Mouse (Mus musculus): ENCODE data around the gene Clta. TPM values are rescaled to one million over a fixed set of nuclear protein-coding genes. Genes with fewer than 3 reads are reported as not detected.
A peak's percentile ranks its signal among the peaks of the same experiment; 100 is the strongest.

Clta gene
- total and polyA plus RNA-seq, 3 experiments = 451 to 589 TPM; not detected in 1

- Histone ChIP-seq H3K4me1 (ENCODE audit: control insufficient read depth in 1 of 2, insufficient read depth in 2 of 2, low read length in 2 of 2) (no peaks in the 10 kb centered on the region), H3K4me3 (ENCODE audit: control insufficient read depth in 1 of 2, insufficient read depth in 1 of 2, low read depth in 2 of 2, low read length in 2 of 2) (no peak overlapping the region), H3K79me2 (ENCODE audit: control insufficient read depth, insufficient read depth, low read length, poor library complexity) (no peaks in the 10 kb centered on the region), H3K36me3 (ENCODE audit: control insufficient read depth in 1 of 2, insufficient read depth in 2 of 2, low read length in 2 of 2) (peaks cover 0 to 13% of the 10 kb centered on the region in 2 experiments; a peak in 2 of 4 replicates), H3K27ac (ENCODE audit: control insufficient read depth, low read depth, low read length) (no peak overlapping the region), H3K27me3 (ENCODE audit: control insufficient read depth in 1 of 2, insufficient read depth in 2 of 2, low read length in 2 of 2) (no peaks in the 10 kb centered on the region), H3K9ac (ENCODE audit: control insufficient read depth, low read depth, low read length, poor library complexity, severe bottlenecking) (no peak overlapping the region), H3K9me3 (replicated peaks; ENCODE audit: insufficient read depth, low read length) (no peaks in the 10 kb centered on the region)
- DNase-seq (ENCODE audit: low read depth, low spot score) = no peak
- TF ChIP-seq KAT2A (conservative IDR thresholded peaks at IDR 0.05; ENCODE audit: low read depth, low read length) (no peak), CHD1 (IDR thresholded peaks at IDR 0.05; ENCODE audit: low read depth, low read length) (no peak), MXI1 (IDR thresholded peaks at IDR 0.05; ENCODE audit: low read depth, low read length) (no peak), POLR2AphosphoS5 (IDR thresholded peaks at IDR 0.05; ENCODE audit: borderline replicate concordance, low read depth, low read length) (no peak), POLR2AphosphoS2 (IDR thresholded peaks at IDR 0.05; ENCODE audit: low read length) (0 out of 2 replicates have a peak, but pooled peaks have one; percentile 23), TAL1 (IDR thresholded peaks at IDR 0.05; ENCODE audit: low read length) (no peak), MYB (IDR thresholded peaks at IDR 0.05; ENCODE audit: low read depth, low read length) (no peak)
Observed at GRCm38 (mm10) chr4:44031521-44031920, 27.3 kb downstream of the Clta start.

- TF ChIP-seq CTCF (IDR thresholded peaks at IDR 0.05 in 2 of 3, conservative IDR thresholded peaks at IDR 0.05 in 1 of 3; ENCODE audit: control insufficient read depth in 1 of 3, insufficient read depth in 1 of 3, low read depth in 2 of 3, low read length in 3 of 3, poor library complexity in 1 of 3, severe bottlenecking in 1 of 3) (no peak), UBTF (IDR thresholded peaks at IDR 0.05; ENCODE audit: borderline replicate concordance, insufficient read depth, low read depth, low read length) (no peak), TCF12 (IDR thresholded peaks at IDR 0.05; ENCODE audit: low read depth, low read length) (no peak), HCFC1 (IDR thresholded peaks at IDR 0.05; ENCODE audit: low read depth, low read length) (no peak), RAD21 (IDR thresholded peaks at IDR 0.05; ENCODE audit: low read depth, low read length) (no peak), NRF1 (IDR thresholded peaks at IDR 0.05; ENCODE audit: insufficient read depth, low read depth, low read length, poor library complexity, severe bottlenecking) (no peak), MEF2A (IDR thresholded peaks at IDR 0.05; ENCODE audit: extremely low read depth, insufficient replicate concordance, low read depth, low read length, poor library complexity, severe bottlenecking) (no peak), MYC (IDR thresholded peaks at IDR 0.05; ENCODE audit: low read depth, low read length) (no peak), MAX (IDR thresholded peaks at IDR 0.05; ENCODE audit: low read length) (no peak), POLR2AphosphoS2 (IDR thresholded peaks at IDR 0.05; ENCODE audit: low read length) (no peak), TBP (IDR thresholded peaks at IDR 0.05; ENCODE audit: low read depth, low read length) (no peak), TAL1 (IDR thresholded peaks at IDR 0.05; ENCODE audit: low read length) (no peak), USF1 (IDR thresholded peaks at IDR 0.05; ENCODE audit: low read depth, low read length) (no peak), GABPA (IDR thresholded peaks at IDR 0.05; ENCODE audit: low read depth, low read length) (no peak), ZC3H11A (IDR thresholded peaks at IDR 0.05; ENCODE audit: low read depth, low read length) (no peak), MYB (IDR thresholded peaks at IDR 0.05; ENCODE audit: low read depth, low read length) (no peak), USF2 (IDR thresholded peaks at IDR 0.05; ENCODE audit: borderline replicate concordance in 1 of 2, insufficient read depth in 1 of 2, low read depth in 1 of 2, low read length in 2 of 2) (no peak), MAFK (IDR thresholded peaks at IDR 0.05; ENCODE audit: borderline replicate concordance, low read depth, low read length) (no peak), BHLHE40 (IDR thresholded peaks at IDR 0.05; ENCODE audit: borderline replicate concordance, low read depth, low read length) (no peak)
- no peaks in the 10 kb centered on the region for H3K9me3 ChIP-seq (replicated peaks; ENCODE audit: insufficient read depth, low read length)
- H3K4me1 ChIP-seq (ENCODE audit: control insufficient read depth in 1 of 2, insufficient read depth in 2 of 2, low read length in 2 of 2) = no peaks in the 10 kb centered on the region
- no peaks in the 10 kb centered on the region for H3K79me2 ChIP-seq (ENCODE audit: control insufficient read depth, insufficient read depth, low read length, poor library complexity)
- DNase-seq (ENCODE audit: low read depth, low spot score) = no peak
- H3K36me3 ChIP-seq (ENCODE audit: control insufficient read depth in 1 of 2, insufficient read depth in 2 of 2, low read length in 2 of 2) = peaks cover 0 to 6% of the 10 kb centered on the region in 2 experiments; a peak in 2 of 4 replicates
- H3K9ac ChIP-seq (ENCODE audit: control insufficient read depth, low read depth, low read length, poor library complexity, severe bottlenecking) = no peak overlapping the region
- no peak overlapping the region for H3K27ac ChIP-seq (ENCODE audit: control insufficient read depth, low read depth, low read length)
- H3K4me3 ChIP-seq (ENCODE audit: control insufficient read depth in 1 of 2, insufficient read depth in 1 of 2, low read depth in 2 of 2, low read length in 2 of 2) = no peak overlapping the region
- H3K27me3 ChIP-seq (ENCODE audit: control insufficient read depth in 1 of 2, insufficient read depth in 2 of 2, low read length in 2 of 2) = no peaks in the 10 kb centered on the region
Observed at GRCm38 (mm10) chr4:44036455-44036854, 32.2 kb downstream of the Clta start.
